ENCODE assay signal across 7 mouse cellular contexts in the genomic region with DNA sequence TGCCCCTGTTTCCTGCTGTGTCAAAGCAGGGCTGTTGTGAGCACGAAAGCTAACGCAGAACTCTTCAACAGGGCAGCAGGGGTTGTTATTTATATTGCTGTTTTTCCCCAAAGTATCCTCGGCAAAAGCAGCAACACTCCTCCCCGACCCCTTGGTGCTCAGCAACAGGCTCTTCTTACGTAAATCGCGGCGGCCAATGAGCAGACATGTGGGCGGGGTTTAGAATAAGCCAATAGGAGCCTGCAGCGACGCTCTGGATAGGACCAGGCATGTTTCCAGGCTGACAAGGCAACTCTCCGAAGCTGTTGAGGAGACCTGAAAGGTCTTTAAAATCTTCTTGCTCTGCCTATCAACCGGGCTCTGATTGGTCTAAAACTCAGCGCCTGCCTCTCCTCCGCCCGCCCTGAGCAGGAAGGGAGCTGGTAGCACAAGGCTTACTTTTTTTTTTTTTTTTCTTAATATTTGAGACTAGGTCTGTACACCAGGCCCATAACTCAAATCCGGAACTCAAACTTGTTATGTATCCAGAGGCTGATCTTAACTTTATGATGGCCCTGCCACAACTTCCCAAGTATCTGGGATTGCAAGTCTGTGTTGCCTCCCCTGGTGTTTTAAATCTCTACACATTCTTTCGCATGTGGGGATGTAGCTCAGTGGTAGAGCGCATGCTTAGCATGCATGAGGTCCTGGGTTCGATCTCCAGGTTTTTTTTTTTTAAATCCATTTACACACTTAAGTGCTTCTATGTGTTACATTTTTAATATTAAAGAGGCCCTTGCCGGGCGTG. TPM values are rescaled to one million over a fixed set of nuclear protein-coding genes. Genes with fewer than 3 reads are reported as not detected.
DNase-seq lines count a peak whose midpoint lies in the region; ATAC-seq and TF ChIP-seq lines count a peak whose summit lies in the region.

No protein-coding gene starts in this region.

- TF ChIP-seq POLR2A in small intestine, adult 2 months (IDR thresholded peaks at IDR 0.05; ENCODE audit: low read depth, low read length), result peak; percentile 71; the same call in 1 of the 2 replicates

- no peaks in the 10 kb centered on the region for H3K27me3 ChIP-seq in intestine, postnatal 0 days (replicated peaks; ENCODE audit: control insufficient read depth, insufficient read depth, low read length)
- peaks cover 13% of the 10 kb centered on the region for H3K27me3 ChIP-seq in midbrain, embryonic 12.5 days
- H3K27me3 ChIP-seq in small intestine, adult 2 months (ENCODE audit: control insufficient read depth, insufficient read depth, low read length), result no peaks in the 10 kb centered on the region

- intact Hi-C loops in left cerebral cortex, postnatal 4 days (cut with DNase I), result no loop called here

- peak overlapping the region; percentile 41 for H3K4me3 ChIP-seq in intestine, postnatal 0 days (ENCODE audit: low read depth, low read length)
- peak overlapping the region; percentile 41 for H3K4me3 ChIP-seq in midbrain, embryonic 12.5 days
- H3K4me3 ChIP-seq in small intestine, adult 2 months (ENCODE audit: low read depth, low read length), result peak overlapping the region; percentile 69

- DNase-seq in adrenal gland, adult 8-10 months, result peak; percentile 94
- peak; percentile 86 for DNase-seq in embryo, embryonic 9.5 days (ENCODE audit: extremely low spot score)
- peak; percentile 72 to 90 for DNase-seq in gastrocnemius, postnatal 4 days (ENCODE audit: low spot score in 2 of 2)
- peak; percentile 91 for DNase-seq in left cerebral cortex, postnatal 4 days

- WGBS in intestine, postnatal 0 days, result 20% methylated on average over 22 of the region's 22 CpGs
- WGBS in midbrain, embryonic 12.5 days, result 20% methylated on average over 22 of the region's 22 CpGs
- 18% methylated on average over 22 of the region's 22 CpGs for WGBS in small intestine, adult 2 months

- no peaks in the 10 kb centered on the region for H3K36me3 ChIP-seq in intestine, postnatal 0 days (ENCODE audit: control insufficient read depth, insufficient read depth)
- no peaks in the 10 kb centered on the region for H3K36me3 ChIP-seq in midbrain, embryonic 12.5 days
- H3K36me3 ChIP-seq in small intestine, adult 2 months (ENCODE audit: control insufficient read depth, insufficient read depth, low read length), result no peaks in the 10 kb centered on the region

- no peak for TF ChIP-seq CTCF in intestine, postnatal 0 days (IDR thresholded peaks at IDR 0.05; ENCODE audit: low read depth)
- TF ChIP-seq CTCF in small intestine, adult 2 months (IDR thresholded peaks at IDR 0.05; ENCODE audit: extremely low read depth, insufficient read length, insufficient replicate concordance, low read depth, low read length), result no peak

- no peak overlapping the region for H3K9ac ChIP-seq in intestine, postnatal 0 days (ENCODE audit: low read depth, low read length)
- H3K9ac ChIP-seq in midbrain, embryonic 12.5 days (replicated peaks), result peak overlapping the region; percentile 41; the same call in 1 of the 2 replicates

- no peaks in the 10 kb centered on the region for H3K9me3 ChIP-seq in intestine, postnatal 0 days (ENCODE audit: control insufficient read depth)
- H3K9me3 ChIP-seq in midbrain, embryonic 12.5 days, result no peaks in the 10 kb centered on the region

- peak; percentile 84 for ATAC-seq in intestine, postnatal 0 days
- ATAC-seq in midbrain, embryonic 12.5 days (ENCODE audit: low FRiP score, low read depth), result peak; percentile 87

- H3K4me1 ChIP-seq in intestine, postnatal 0 days (replicated peaks; ENCODE audit: control insufficient read depth, insufficient read depth, low read length), result no peaks in the 10 kb centered on the region; the same call in 1 of the 2 replicates
- peaks cover 14% of the 10 kb centered on the region; the same call in 1 of the 2 replicates for H3K4me1 ChIP-seq in midbrain, embryonic 12.5 days
- H3K4me1 ChIP-seq in small intestine, adult 2 months (ENCODE audit: control insufficient read depth, insufficient read depth, insufficient read length, low read length), result peaks cover 9% of the 10 kb centered on the region; the same call in 1 of the 2 replicates

- peak overlapping the region; percentile 68 for H3K4me2 ChIP-seq in intestine, postnatal 0 days (replicated peaks; ENCODE audit: low read depth)
- H3K4me2 ChIP-seq in midbrain, embryonic 12.5 days (replicated peaks), result peak overlapping the region; percentile 84

- H3K27ac ChIP-seq in intestine, postnatal 0 days (ENCODE audit: low read depth, low read length), result peak overlapping the region; percentile 43
- H3K27ac ChIP-seq in midbrain, embryonic 12.5 days (replicated peaks), result peak overlapping the region; percentile 46; the same call in 1 of the 2 replicates
- H3K27ac ChIP-seq in small intestine, adult 2 months (ENCODE audit: insufficient read depth, low read depth, low read length), result peak overlapping the region; percentile 97

RNA-seq across cellular contexts. Expression of gene Sesn2, which starts 5.3 kb away (rescaled TPM):
- total RNA-seq in adrenal gland, adult 8-10 months (2022), result 10 to 100 TPM; 13.4 to 16.2 (median 14.4) TPM
- 1 to 10 TPM; 2.0 to 2.8 TPM for total RNA-seq in gastrocnemius, postnatal 4 days (2021)
- 17.2 and 18.0 TPM in 2 replicates for polyA plus RNA-seq in intestine, postnatal 0 days (2015; fragmentation: Nextera tagmentation; extraction: Ambion mirVana)
- 1 to 10 TPM; 6.8 to 7.0 TPM for total RNA-seq in left cerebral cortex, postnatal 4 days (2021)
- 11.7 TPM in 2 replicates for polyA plus RNA-seq in midbrain, embryonic 12.5 days (2016; fragmentation: Nextera tagmentation; extraction: Ambion mirVana)
- 4.0 and 6.7 TPM in 2 replicates for polyA plus RNA-seq in small intestine, adult 2 months (2012; rRNA removed)

RNA-seq across cellular contexts. Expression of gene Atpif1, which starts 17.9 kb away (rescaled TPM):
- total RNA-seq in adrenal gland, adult 8-10 months (2022), result 100 to 1,000 TPM; 275 to 400 (median 333) TPM
- total RNA-seq in gastrocnemius, postnatal 4 days (2021), result 100 to 1,000 TPM; 213 to 218 TPM
- 1,746 and 1,835 TPM in 2 replicates for polyA plus RNA-seq in intestine, postnatal 0 days (2015; fragmentation: Nextera tagmentation; extraction: Ambion mirVana)
- 100 to 1,000 TPM; 652 to 682 TPM for total RNA-seq in left cerebral cortex, postnatal 4 days (2021)
- polyA plus RNA-seq in midbrain, embryonic 12.5 days (2016; fragmentation: Nextera tagmentation; extraction: Ambion mirVana), result 1,144 and 1,189 TPM in 2 replicates
- polyA plus RNA-seq in small intestine, adult 2 months (2012; rRNA removed), result 63.8 and 147 TPM in 2 replicates

RNA-seq across cellular contexts. Expression of gene Dnajc8, which starts 19.8 kb away (rescaled TPM):
- 100 to 1,000 TPM in 2 of 4 experiments, 10 to 100 TPM in 2; 92.6 to 121 (median 106) TPM for total RNA-seq in adrenal gland, adult 8-10 months (2022)
- total RNA-seq in gastrocnemius, postnatal 4 days (2021), result 10 to 100 TPM; 71.4 to 79.4 TPM
- polyA plus RNA-seq in intestine, postnatal 0 days (2015; fragmentation: Nextera tagmentation; extraction: Ambion mirVana), result 119 and 120 TPM in 2 replicates
- 10 to 100 TPM; 83.6 to 83.7 TPM for total RNA-seq in left cerebral cortex, postnatal 4 days (2021)
- polyA plus RNA-seq in midbrain, embryonic 12.5 days (2016; fragmentation: Nextera tagmentation; extraction: Ambion mirVana), result 176 and 189 TPM in 2 replicates
- 5.0 and 9.0 TPM in 2 replicates for polyA plus RNA-seq in small intestine, adult 2 months (2012; rRNA removed)

RNA-seq across cellular contexts. Expression of gene Ptafr, which starts 48.3 kb away (rescaled TPM):
- 1 to 10 TPM; 1.6 to 6.1 (median 3.8) TPM for total RNA-seq in adrenal gland, adult 8-10 months (2022)
- total RNA-seq in gastrocnemius, postnatal 4 days (2021), result 1 to 10 TPM; 3.5 to 3.9 TPM
- 4.7 and 5.2 TPM in 2 replicates for polyA plus RNA-seq in intestine, postnatal 0 days (2015; fragmentation: Nextera tagmentation; extraction: Ambion mirVana)
- total RNA-seq in left cerebral cortex, postnatal 4 days (2021), result 1 to 10 TPM in 1 of 2 experiments, under 1 TPM in 1; 0.58 to 1.1 TPM
- polyA plus RNA-seq in midbrain, embryonic 12.5 days (2016; fragmentation: Nextera tagmentation; extraction: Ambion mirVana), result 0.50 and 0.68 TPM in 2 replicates
- polyA plus RNA-seq in small intestine, adult 2 months (2012; rRNA removed), result 2.9 and 3.1 TPM in 2 replicates

RNA-seq across cellular contexts. Expression of gene Med18, which starts 51.8 kb away (rescaled TPM):
- total RNA-seq in adrenal gland, adult 8-10 months (2022), result 10 to 100 TPM in 1 of 4 experiments, 1 to 10 TPM in 3; 7.7 to 11.0 (median 9.6) TPM
- total RNA-seq in gastrocnemius, postnatal 4 days (2021), result 1 to 10 TPM; 6.9 to 7.0 TPM
- 8.8 and 9.5 TPM in 2 replicates for polyA plus RNA-seq in intestine, postnatal 0 days (2015; fragmentation: Nextera tagmentation; extraction: Ambion mirVana)
- 10 to 100 TPM; 10.0 to 12.2 TPM for total RNA-seq in left cerebral cortex, postnatal 4 days (2021)
- 22.2 and 27.3 TPM in 2 replicates for polyA plus RNA-seq in midbrain, embryonic 12.5 days (2016; fragmentation: Nextera tagmentation; extraction: Ambion mirVana)
- 1.1 and 2.0 TPM in 2 replicates for polyA plus RNA-seq in small intestine, adult 2 months (2012; rRNA removed)

Comparison
In these comparisons a context has a peak if more than half of its experiments do, and no peak if none do; other contexts are left out.
1. Peak in every context shown above with its lines: DNase-seq, ATAC-seq, H3K4me3 ChIP-seq and H3K27ac ChIP-seq.
2. H3K27ac ChIP-seq: peak in every context shown above with its lines; median percentile 97 in small intestine, adult 2 months; 46 in midbrain, embryonic 12.5 days; 43 in intestine, postnatal 0 days.